Mouse (Mus musculus): ENCODE results near the gene Fcrl1.
"Not testable (repeated sequence)": the region's sequence is repeated elsewhere in the genome, so short reads cannot be mapped to it uniquely, and the experiment has no call there.

The Fcrl1 gene

GRCm38 (mm10) chr3:87376195-87377165 is at the start of gene Fcrl1:
Gene Fcrl1, plus strand, starts transcription at chr3:87376387.
- DNase-seq = no peak

GRCm38 (mm10) chr3:87337899-87338298 is 38.3 kb upstream of the Fcrl1 start:
- no peak for DNase-seq

- DNase-seq = not testable (repeated sequence)
Observed at GRCm38 (mm10) chr3:87350992-87351391, 25.2 kb upstream of the Fcrl1 start.

- no peak for DNase-seq
Observed at GRCm38 (mm10) chr3:87357581-87357980, 18.6 kb upstream of the Fcrl1 start, which contains the start of gene Cd5l. Gene Cd5l, plus strand, starts transcription at chr3:87357881.

- no peak for DNase-seq
Observed at GRCm38 (mm10) chr3:87359215-87359614, 17.0 kb upstream of the Fcrl1 start.

GRCm38 (mm10) chr3:87360466-87360865 is 15.7 kb upstream of the Fcrl1 start:
- no peak for DNase-seq

GRCm38 (mm10) chr3:87365691-87366090 is 10.5 kb upstream of the Fcrl1 start:
- DNase-seq = no peak

- DNase-seq = no peak
Observed at GRCm38 (mm10) chr3:87367511-87367910, 8.7 kb upstream of the Fcrl1 start.

GRCm38 (mm10) chr3:87369181-87369580 is 7.0 kb upstream of the Fcrl1 start:
- DNase-seq = no peak

GRCm38 (mm10) chr3:87377228-87377627 is 1.0 kb downstream of the Fcrl1 start:
- no peak for DNase-seq

- no peak for DNase-seq
Observed at GRCm38 (mm10) chr3:87377719-87378118, 1.5 kb downstream of the Fcrl1 start.

- not testable (repeated sequence) for DNase-seq
Observed at GRCm38 (mm10) chr3:87379641-87380315, 3.6 kb downstream of the Fcrl1 start.

- DNase-seq = no peak
Observed at GRCm38 (mm10) chr3:87381806-87382712, 5.9 kb downstream of the Fcrl1 start.

GRCm38 (mm10) chr3:87383308-87383707 is 7.1 kb downstream of the Fcrl1 start:
- DNase-seq = no peak

GRCm38 (mm10) chr3:87385105-87385504 is 8.9 kb downstream of the Fcrl1 start:
- no peak for DNase-seq

GRCm38 (mm10) chr3:87390935-87391334 is 14.7 kb downstream of the Fcrl1 start:
- DNase-seq = no peak

GRCm38 (mm10) chr3:87398809-87399208 is 22.6 kb downstream of the Fcrl1 start:
- DNase-seq = no peak

- no peak for DNase-seq
Observed at GRCm38 (mm10) chr3:87399906-87400305, 23.7 kb downstream of the Fcrl1 start.

- peak; percentile 16 to 37 for DNase-seq
Observed at GRCm38 (mm10) chr3:87401321-87401720, 25.1 kb downstream of the Fcrl1 start.

- DNase-seq = peak; percentile 49
Observed at GRCm38 (mm10) chr3:87408171-87408570, 32.0 kb downstream of the Fcrl1 start.

- no peak for DNase-seq
Observed at GRCm38 (mm10) chr3:87409196-87409935, 33.2 kb downstream of the Fcrl1 start.

- no peak for DNase-seq
Observed at GRCm38 (mm10) chr3:87410605-87411004, 34.4 kb downstream of the Fcrl1 start.
